Mouse (Mus musculus): ENCODE data around the gene Fcrla.

- TF ChIP-seq CTCF (conservative IDR thresholded peaks at IDR 0.05; ENCODE audit: insufficient read depth, insufficient read length, low read depth, low read length) (no peak), POLR2A (IDR thresholded peaks at IDR 0.05; ENCODE audit: low read depth, low read length) (no peak)
Measured at GRCm38 (mm10) chr1:170961101-170961500, 33.7 kb upstream of the Fcrla start.
